Comparison of ENCODE assay signal across 7 mouse cellular contexts in the genomic region with DNA sequence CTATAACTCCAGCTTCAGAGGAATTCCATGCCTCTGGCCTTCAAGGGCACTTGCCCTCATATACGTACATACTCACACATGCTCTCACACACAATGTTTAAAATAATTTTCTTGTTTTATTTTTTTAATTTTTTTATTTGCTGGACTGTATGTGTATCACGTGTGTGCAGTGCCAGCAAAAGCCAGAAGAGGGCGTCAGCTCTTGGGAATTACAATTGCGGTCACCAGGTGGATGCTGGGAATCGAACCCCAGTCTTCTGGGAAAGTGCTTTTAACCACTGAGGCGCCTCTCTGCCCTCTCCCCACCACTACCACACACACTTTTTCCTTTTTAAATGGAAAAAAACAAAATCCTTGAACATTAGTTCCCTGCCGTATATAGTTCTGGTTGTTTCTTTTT. TPM values are rescaled to one million over a fixed set of nuclear protein-coding genes. Genes with fewer than 3 reads are reported as not detected.
DNase-seq lines count a peak whose midpoint lies in the region; ATAC-seq and TF ChIP-seq lines count a peak whose summit lies in the region.

No protein-coding gene starts in this region.

- no peaks in the 10 kb centered on the region for H3K9me3 ChIP-seq in lung, embryonic 14.5 days (ENCODE audit: low read depth, low read length)
- no peaks in the 10 kb centered on the region for H3K9me3 ChIP-seq in forebrain, embryonic 11.5 days (ENCODE audit: control insufficient read depth, low read length)
- H3K9me3 ChIP-seq in intestine, embryonic 15.5 days, result no peaks in the 10 kb centered on the region

- H3K9ac ChIP-seq in lung, embryonic 14.5 days, result no peak overlapping the region
- H3K9ac ChIP-seq in forebrain, embryonic 11.5 days (ENCODE audit: low read length), result no peak overlapping the region
- no peak overlapping the region for H3K9ac ChIP-seq in intestine, embryonic 15.5 days

- DNase-seq in lung, embryonic 14.5 days, result no peak
- no peak for DNase-seq in lung, postnatal 10 days
- no peak for DNase-seq in forebrain, embryonic 11.5 days (ENCODE audit: low spot score)
- peak; percentile 56 for DNase-seq in testis, postnatal 10 days (ENCODE audit: low spot score)
- DNase-seq in gastrocnemius, adult 8-10 months (ENCODE audit: low spot score in 2 of 2), result no peak
- no peak for DNase-seq in lung, postnatal 36 days

- WGBS in lung, embryonic 14.5 days, result 85% methylated on average over 7 of the region's 7 CpGs
- 86% methylated on average over 7 of the region's 7 CpGs for WGBS in forebrain, embryonic 11.5 days
- 87% methylated on average over 7 of the region's 7 CpGs for WGBS in intestine, embryonic 15.5 days

- ATAC-seq in lung, embryonic 14.5 days (ENCODE audit: insufficient read depth), result no peak
- no peak for ATAC-seq in forebrain, embryonic 11.5 days (replicated peaks; ENCODE audit: low FRiP score)
- ATAC-seq in intestine, embryonic 15.5 days, result no peak

- no peaks in the 10 kb centered on the region for H3K36me3 ChIP-seq in lung, embryonic 14.5 days (ENCODE audit: insufficient read depth)
- no peaks in the 10 kb centered on the region for H3K36me3 ChIP-seq in forebrain, embryonic 11.5 days (ENCODE audit: control insufficient read depth, insufficient read depth, low read length)
- H3K36me3 ChIP-seq in intestine, embryonic 15.5 days, result no peaks in the 10 kb centered on the region

- peak overlapping the region; percentile 93 for H3K4me2 ChIP-seq in lung, embryonic 14.5 days
- H3K4me2 ChIP-seq in forebrain, embryonic 11.5 days (ENCODE audit: low read depth, low read length, severe bottlenecking), result peak overlapping the region; percentile 84; the same call in 1 of the 2 replicates
- H3K4me2 ChIP-seq in intestine, embryonic 15.5 days (replicated peaks), result peak overlapping the region; percentile 98

- no peaks in the 10 kb centered on the region for H3K4me1 ChIP-seq in lung, embryonic 14.5 days (ENCODE audit: insufficient read depth)
- H3K4me1 ChIP-seq in forebrain, embryonic 11.5 days (replicated peaks; ENCODE audit: control insufficient read depth, insufficient read depth, low read length), result peaks cover 7% of the 10 kb centered on the region
- H3K4me1 ChIP-seq in intestine, embryonic 15.5 days (replicated peaks), result 0 out of 2 replicates have a peak, but pooled peaks cover 5% of the 10 kb centered on the region

- H3K27me3 ChIP-seq in lung, embryonic 14.5 days (ENCODE audit: insufficient read depth, low read length), result peaks cover 39% of the 10 kb centered on the region
- H3K27me3 ChIP-seq in forebrain, embryonic 11.5 days (ENCODE audit: control insufficient read depth, insufficient read depth, low read length), result peaks cover 25% of the 10 kb centered on the region
- peaks cover 23% of the 10 kb centered on the region for H3K27me3 ChIP-seq in intestine, embryonic 15.5 days (replicated peaks)

- H3K4me3 ChIP-seq in lung, embryonic 14.5 days (ENCODE audit: low read depth, low read length), result no peak overlapping the region
- H3K4me3 ChIP-seq in forebrain, embryonic 11.5 days (ENCODE audit: low read depth, low read length), result no peak overlapping the region
- no peak overlapping the region for H3K4me3 ChIP-seq in intestine, embryonic 15.5 days (replicated peaks)

- no peak overlapping the region for H3K27ac ChIP-seq in lung, embryonic 14.5 days (ENCODE audit: low read depth)
- H3K27ac ChIP-seq in forebrain, embryonic 11.5 days (ENCODE audit: low read depth, low read length), result no peak overlapping the region
- no peak overlapping the region for H3K27ac ChIP-seq in intestine, embryonic 15.5 days

- no peak; the same call in 1 of the 2 replicates for TF ChIP-seq CTCF in lung, embryonic 14.5 days (IDR thresholded peaks at IDR 0.05; ENCODE audit: low read depth)

RNA-seq across cellular contexts. Expression of a gene that starts 12.5 kb away (rescaled TPM):
- 0.13 and 0.19 TPM in 2 replicates for polyA plus RNA-seq in lung, embryonic 14.5 days (2014; fragmentation: Nextera tagmentation; extraction: Ambion mirVana)
- polyA plus RNA-seq in forebrain, embryonic 11.5 days (2014; fragmentation: Nextera tagmentation; extraction: Ambion mirVana), result 0.21 TPM in 1 of 2 replicates, not detected in the other
- 0.20 and 0.34 TPM in 2 replicates for polyA plus RNA-seq in intestine, embryonic 15.5 days (2015; fragmentation: Nextera tagmentation; extraction: Ambion mirVana)
- not detected for total RNA-seq in gastrocnemius, adult 8-10 months (2022)

RNA-seq across cellular contexts. Expression of a gene that starts 19.6 kb away (rescaled TPM):
- 0.12 and 0.30 TPM in 2 replicates for polyA plus RNA-seq in lung, embryonic 14.5 days (2014; fragmentation: Nextera tagmentation; extraction: Ambion mirVana)
- polyA plus RNA-seq in forebrain, embryonic 11.5 days (2014; fragmentation: Nextera tagmentation; extraction: Ambion mirVana), result 0.11 and 0.20 TPM in 2 replicates
- 0.10 TPM in 1 of 2 replicates, not detected in the other for polyA plus RNA-seq in intestine, embryonic 15.5 days (2015; fragmentation: Nextera tagmentation; extraction: Ambion mirVana)
- not detected for total RNA-seq in gastrocnemius, adult 8-10 months (2022)

RNA-seq across cellular contexts. Expression of a gene that starts 42.1 kb away (rescaled TPM):
- 37.4 and 39.9 TPM in 2 replicates for polyA plus RNA-seq in lung, embryonic 14.5 days (2014; fragmentation: Nextera tagmentation; extraction: Ambion mirVana)
- polyA plus RNA-seq in forebrain, embryonic 11.5 days (2014; fragmentation: Nextera tagmentation; extraction: Ambion mirVana), result 29.4 and 32.0 TPM in 2 replicates
- 32.0 and 37.2 TPM in 2 replicates for polyA plus RNA-seq in intestine, embryonic 15.5 days (2015; fragmentation: Nextera tagmentation; extraction: Ambion mirVana)
- 10 to 100 TPM; 84.8 to 99.7 (median 97.8) TPM for total RNA-seq in gastrocnemius, adult 8-10 months (2022)
